Mouse (Mus musculus) megakaryocyte-erythroid progenitor cell, adult 5 weeks (primary cell): ENCODE data around the gene Myl6b. TPM values are rescaled to one million over a fixed set of nuclear protein-coding genes. Genes with fewer than 3 reads are reported as not detected.

Experiments used
- polyA plus RNA-seq: library from polyadenylated mRNA; stranded (reverse); fragments of >175 nt; gene quantifications from 2 replicates; pipeline ENCODE4 v1.2.3, GENCODE M21; 2012

The Myl6b gene
- polyA plus RNA-seq: 18.3 and 25.9 TPM in 2 replicates

DNA sequence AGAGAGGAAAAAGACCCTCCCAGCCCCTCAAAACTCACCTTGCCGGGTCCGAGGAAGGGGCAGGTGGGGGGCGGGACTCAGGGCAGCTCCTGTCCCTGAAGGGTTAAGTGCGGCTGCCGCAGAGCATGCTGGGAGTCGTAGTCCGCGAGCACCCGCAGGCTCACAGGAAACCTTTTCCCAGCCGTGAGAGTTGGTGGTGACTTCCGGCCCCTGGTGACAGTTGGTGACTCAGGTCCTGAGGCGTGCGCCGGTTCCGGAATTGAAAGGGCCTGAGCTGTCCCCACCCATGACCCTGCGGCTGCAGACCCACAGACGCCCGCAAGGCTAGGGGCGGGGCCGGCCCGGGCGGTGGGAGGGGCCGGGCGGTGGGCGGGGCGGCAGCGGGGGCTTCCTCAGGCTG lies at the start of gene Myl6b:
Gene Myl6b, minus strand, starts transcription at position 96 of the 400 bp plus-strand sequence.

GRCm38 (mm10) chr10:128547361-128548032 lies 49.0 kb upstream of the Myl6b start, which contains the start of gene Zc3h10:
Gene Zc3h10, minus strand, starts transcription at chr10:128547774.

GRCm38 (mm10) chr10:128525671-128526308 lies 27.3 kb upstream of the Myl6b start, which contains the start of gene Esyt1:
Gene Esyt1, minus strand, starts transcription at chr10:128525871.

DNA sequence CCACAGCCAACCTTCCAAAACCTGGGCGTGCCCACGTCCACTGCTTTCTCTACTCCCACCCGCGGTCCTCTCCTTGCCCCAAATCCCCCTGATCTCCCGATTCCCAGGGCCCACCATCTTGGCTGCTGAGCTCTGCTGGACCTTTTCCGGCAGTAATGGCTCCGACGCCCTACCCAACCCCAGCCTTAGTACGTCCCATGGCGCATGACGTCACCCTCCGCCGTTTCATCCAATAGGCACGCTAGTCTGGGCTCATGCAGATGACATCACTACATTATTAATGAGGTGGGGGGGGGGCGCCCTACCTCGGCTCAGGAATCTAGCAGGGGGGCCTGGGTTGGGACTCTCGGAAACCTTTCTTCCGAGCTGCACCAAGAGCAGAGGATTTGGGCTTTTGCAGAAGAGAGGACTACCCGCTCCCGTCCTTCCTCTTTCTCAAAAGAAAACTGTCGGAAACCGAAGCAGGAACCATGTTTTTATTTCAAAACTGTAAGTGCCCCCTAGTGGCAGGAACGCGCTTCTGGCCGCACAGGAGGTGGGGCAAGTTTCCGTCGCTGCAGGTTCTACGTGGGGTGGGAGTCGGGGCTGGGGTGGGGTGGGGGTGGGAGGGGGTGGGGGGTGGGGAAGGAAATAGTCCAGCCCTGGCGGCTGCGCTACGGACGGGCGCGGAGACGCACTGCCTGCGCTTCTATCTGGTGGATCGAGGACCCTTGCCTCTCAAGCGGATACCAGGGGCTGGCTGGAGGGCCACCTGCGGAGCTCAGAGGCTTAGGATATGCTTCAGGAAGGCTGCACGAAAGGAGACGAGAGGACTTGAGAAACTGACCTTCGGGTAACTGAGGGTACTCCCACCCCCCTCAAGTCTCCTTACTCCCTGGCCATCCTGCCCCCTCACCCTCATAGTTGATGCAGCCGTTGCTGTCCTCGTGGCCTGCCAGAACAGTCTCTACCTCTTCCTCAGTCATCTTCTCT lies 4.5 kb downstream of the Myl6b start, which contains the start of gene Myl6:
Gene Myl6, minus strand, starts transcription at position 451 of the 972 bp plus-strand sequence.

DNA sequence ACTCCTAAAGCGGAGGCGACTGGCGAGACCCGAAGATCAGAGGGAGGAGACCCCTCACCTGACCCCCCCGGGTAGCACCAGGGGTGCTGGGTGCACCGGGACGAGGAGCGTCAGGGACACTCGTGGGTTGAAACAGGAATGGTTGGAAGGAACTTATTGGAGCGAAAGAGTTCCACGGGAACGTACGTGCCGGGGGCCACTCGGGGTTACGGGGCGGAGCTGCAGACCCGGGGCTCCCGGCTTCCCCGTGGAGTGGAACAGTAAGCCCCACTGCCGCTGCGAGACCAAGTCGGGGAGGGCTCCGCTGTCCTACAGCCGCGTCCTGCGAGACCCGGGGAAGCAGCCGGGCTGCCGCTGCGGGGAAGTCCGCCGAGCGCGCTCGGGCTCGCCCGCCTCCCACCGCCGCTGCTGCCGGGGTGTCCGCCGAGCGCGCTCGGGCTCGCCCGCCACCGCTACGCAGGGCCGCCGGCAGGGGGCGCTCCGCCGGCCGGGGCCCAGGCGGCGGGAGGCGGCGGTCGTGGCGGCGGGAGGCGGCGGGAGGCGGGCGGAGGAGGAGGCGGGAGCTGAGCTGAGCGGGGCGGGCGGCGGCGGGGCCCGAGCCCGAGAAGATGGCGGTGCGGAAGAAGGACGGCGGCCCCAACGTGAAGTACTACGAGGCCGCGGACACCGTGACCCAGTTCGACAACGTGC lies 39.6 kb downstream of the Myl6b start, which contains the start of gene Smarcc2:
Gene Smarcc2, plus strand, starts transcription at position 530 of the 690 bp plus-strand sequence.

Other genes with a start within 250 kb of the Myl6b start
- 0.14 and 0.30 TPM in 2 replicates for gene Apon, start 244.6 kb downstream of the Myl6b start, polyA plus RNA-seq
- gene Apof, start 230.0 kb downstream of the Myl6b start, polyA plus RNA-seq: 0.05 and 0.19 TPM in 2 replicates
- gene Stat2, start 228.1 kb downstream of the Myl6b start, polyA plus RNA-seq: 17.2 and 18.9 TPM in 2 replicates
- 0.32 and 0.37 TPM in 2 replicates for gene Il23a, start 199.9 kb downstream of the Myl6b start, polyA plus RNA-seq
- 4.0 and 4.9 TPM in 2 replicates for gene Pan2, start 195.3 kb downstream of the Myl6b start, polyA plus RNA-seq
- gene Cnpy2, start 176.2 kb downstream of the Myl6b start, polyA plus RNA-seq: 92.5 and 111 TPM in 2 replicates
- gene Cs, start 161.0 kb downstream of the Myl6b start, polyA plus RNA-seq: 29.3 and 29.5 TPM in 2 replicates
- 8.1 TPM in 2 replicates for gene Coq10a, start 129.7 kb downstream of the Myl6b start, polyA plus RNA-seq
- gene Ankrd52, start 121.6 kb downstream of the Myl6b start, polyA plus RNA-seq: 65.0 and 67.0 TPM in 2 replicates
- 0.05 TPM in 1 of 2 replicates, not detected in the other for gene Slc39a5, start 97.5 kb downstream of the Myl6b start, polyA plus RNA-seq
- 201 and 217 TPM in 2 replicates for gene Nabp2, start 87.2 kb downstream of the Myl6b start, polyA plus RNA-seq
- 15.5 and 16.3 TPM in 2 replicates for gene Rnf41, start 87.0 kb downstream of the Myl6b start, polyA plus RNA-seq
- gene Smarcc2, start 39.4 kb downstream of the Myl6b start, polyA plus RNA-seq: 197 and 236 TPM in 2 replicates
- 457 and 543 TPM in 2 replicates for gene Myl6, start 4.5 kb downstream of the Myl6b start, polyA plus RNA-seq
- gene Esyt1, start 27.2 kb upstream of the Myl6b start, polyA plus RNA-seq: 147 and 159 TPM in 2 replicates
- 33.5 and 34.0 TPM in 2 replicates for gene Zc3h10, start 49.1 kb upstream of the Myl6b start, polyA plus RNA-seq
- gene Rpl41, start 50.6 kb upstream of the Myl6b start, polyA plus RNA-seq: 8,366 and 9,270 TPM in 2 replicates
- gene Pa2g4, start 67.3 kb upstream of the Myl6b start, polyA plus RNA-seq: 508 and 557 TPM in 2 replicates
- 0.46 and 0.58 TPM in 2 replicates for gene Erbb3, start 91.0 kb upstream of the Myl6b start, polyA plus RNA-seq
- 4,910 and 5,054 TPM in 2 replicates for gene Rps26, start 128.1 kb upstream of the Myl6b start, polyA plus RNA-seq
- 0.13 and 0.15 TPM in 2 replicates for gene Ikzf4, start 147.3 kb upstream of the Myl6b start, polyA plus RNA-seq
- 1.2 and 1.3 TPM in 2 replicates for gene Suox, start 175.4 kb upstream of the Myl6b start, polyA plus RNA-seq
- gene Rab5b, start 197.6 kb upstream of the Myl6b start, polyA plus RNA-seq: 12.0 and 19.6 TPM in 2 replicates
- 0.37 and 0.69 TPM in 2 replicates for gene Pmel, start 205.5 kb upstream of the Myl6b start, polyA plus RNA-seq
- 28.2 and 29.2 TPM in 2 replicates for gene Cdk2, start 206.3 kb upstream of the Myl6b start, polyA plus RNA-seq
- 3.2 and 3.3 TPM in 2 replicates for gene Dgka, start 246.2 kb upstream of the Myl6b start, polyA plus RNA-seq
- 116 and 137 TPM in 2 replicates for gene Pym1, start 249.2 kb upstream of the Myl6b start, polyA plus RNA-seq